Mouse (Mus musculus): ENCODE results near the gene Atp8a2. TPM values are rescaled to one million over a fixed set of nuclear protein-coding genes. Genes with fewer than 3 reads are reported as not detected.
"Not testable (repeated sequence)": the region's sequence is repeated elsewhere in the genome, so short reads cannot be mapped to it uniquely, and the experiment has no call there.

Atp8a2 gene
- total RNA-seq, 1 experiment: 0.62 TPM

GRCm38 (mm10) chr14:59616802-59617201 is 580.2 kb downstream of the Atp8a2 start:
- in situ Hi-C loops (cut with MboI; ENCODE audit: low sequenced_read_pairs in 2 of 2, unreplicated experiment in 2 of 2): no loop called here
- Histone ChIP-seq H3K9me3 (ENCODE audit: control insufficient read depth, insufficient read depth, low read depth, low read length) (no peaks in the 10 kb centered on the region), H3K4me3 (ENCODE audit: insufficient read depth in 1 of 2, low read depth in 1 of 2, low read length in 2 of 2, poor library complexity in 1 of 2, severe bottlenecking in 1 of 2) (no peak overlapping the region), H3K36me3 (ENCODE audit: control insufficient read depth, insufficient read depth, low read length, poor library complexity, severe bottlenecking) (no peaks in the 10 kb centered on the region), H3K27ac (ENCODE audit: insufficient read depth, low read depth, low read length, poor library complexity, severe bottlenecking) (no peak overlapping the region), H3K9ac (ENCODE audit: insufficient read depth, low read depth, low read length, poor library complexity, severe bottlenecking) (no peak overlapping the region), H3K4me1 (ENCODE audit: control insufficient read depth in 2 of 2, insufficient read depth in 2 of 2, low read length in 2 of 2, poor library complexity in 1 of 2) (no peaks in the 10 kb centered on the region)
- TF ChIP-seq HCFC1 (IDR thresholded peaks at IDR 0.05; ENCODE audit: borderline replicate concordance, insufficient read depth, low read length): no peak
- TF ChIP-seq CHD2 (IDR thresholded peaks at IDR 0.05; ENCODE audit: low read depth, low read length): no peak
- TF ChIP-seq ZNF384 (IDR thresholded peaks at IDR 0.05; ENCODE audit: low read depth, low read length): no peak
- no peak for TF ChIP-seq ZC3H11A (IDR thresholded peaks at IDR 0.05; ENCODE audit: borderline replicate concordance, low read depth, low read length)
- no peak for TF ChIP-seq MAFK (IDR thresholded peaks at IDR 0.05; ENCODE audit: insufficient read depth, low read depth, low read length)
- DNase-seq (ENCODE audit: low read depth, low spot score): no peak

DNA sequence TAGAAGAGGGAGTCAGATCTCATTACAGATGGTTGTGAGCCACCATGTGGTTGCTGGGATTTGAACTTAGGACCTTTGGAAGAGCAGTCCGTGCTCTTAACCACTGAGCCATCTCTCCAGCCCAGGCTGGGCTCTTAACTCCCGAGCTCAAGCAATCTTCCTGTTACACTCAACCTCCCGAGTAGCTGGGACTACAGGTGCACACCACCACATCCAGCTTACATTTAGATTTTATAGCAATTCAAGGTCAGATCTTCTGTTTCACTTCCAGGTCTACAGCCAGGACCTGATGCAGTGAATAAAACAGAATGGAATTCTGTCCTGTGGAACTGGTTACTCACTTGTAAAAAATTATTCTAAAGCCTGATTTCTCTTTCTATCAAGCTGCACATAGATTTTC is 582.8 kb downstream of the Atp8a2 start:
- H3K4me3 ChIP-seq (ENCODE audit: insufficient read depth in 1 of 2, low read depth in 1 of 2, low read length in 2 of 2, poor library complexity in 1 of 2, severe bottlenecking in 1 of 2); H3K27ac ChIP-seq (ENCODE audit: insufficient read depth, low read depth, low read length, poor library complexity, severe bottlenecking); DNase-seq (ENCODE audit: low read depth, low spot score); H3K4me1 ChIP-seq (ENCODE audit: control insufficient read depth in 2 of 2, insufficient read depth in 2 of 2, low read length in 2 of 2, poor library complexity in 1 of 2); in situ Hi-C loops (cut with MboI; ENCODE audit: low sequenced_read_pairs in 2 of 2, unreplicated experiment in 2 of 2); H3K36me3 ChIP-seq (ENCODE audit: control insufficient read depth, insufficient read depth, low read length, poor library complexity, severe bottlenecking); H3K9ac ChIP-seq (ENCODE audit: insufficient read depth, low read depth, low read length, poor library complexity, severe bottlenecking); H3K9me3 ChIP-seq (ENCODE audit: control insufficient read depth, insufficient read depth, low read depth, low read length): not testable (repeated sequence)

- Histone ChIP-seq H3K27ac (ENCODE audit: insufficient read depth, low read depth, low read length, poor library complexity, severe bottlenecking) (no peak overlapping the region), H3K9me3 (ENCODE audit: control insufficient read depth, insufficient read depth, low read depth, low read length) (no peaks in the 10 kb centered on the region), H3K36me3 (ENCODE audit: control insufficient read depth, insufficient read depth, low read length, poor library complexity, severe bottlenecking) (no peaks in the 10 kb centered on the region), H3K9ac (ENCODE audit: insufficient read depth, low read depth, low read length, poor library complexity, severe bottlenecking) (no peak overlapping the region), H3K4me3 (ENCODE audit: insufficient read depth in 1 of 2, low read depth in 1 of 2, low read length in 2 of 2, poor library complexity in 1 of 2, severe bottlenecking in 1 of 2) (no peak overlapping the region), H3K4me1 (ENCODE audit: control insufficient read depth in 2 of 2, insufficient read depth in 2 of 2, low read length in 2 of 2, poor library complexity in 1 of 2) (0 out of 4 replicates have a peak, but pooled peaks cover 0 to 1% of the 10 kb centered on the region in 2 experiments)
- TF ChIP-seq ZNF384 (IDR thresholded peaks at IDR 0.05; ENCODE audit: low read depth, low read length) (peak; percentile 99), MAFK (IDR thresholded peaks at IDR 0.05; ENCODE audit: insufficient read depth, low read depth, low read length) (no peak), CHD2 (IDR thresholded peaks at IDR 0.05; ENCODE audit: low read depth, low read length) (no peak), ZC3H11A (IDR thresholded peaks at IDR 0.05; ENCODE audit: borderline replicate concordance, low read depth, low read length) (peak; percentile 67; the same call in 1 of the 2 replicates)
- in situ Hi-C loops (cut with MboI; ENCODE audit: low sequenced_read_pairs in 2 of 2, unreplicated experiment in 2 of 2): no loop called here
- no peak for DNase-seq (ENCODE audit: low read depth, low spot score)
Measured at GRCm38 (mm10) chr14:59612920-59613625, 583.9 kb downstream of the Atp8a2 start.

GRCm38 (mm10) chr14:59607021-59607420 is 590.0 kb downstream of the Atp8a2 start:
- no peak for DNase-seq (ENCODE audit: low read depth, low spot score)
- Histone ChIP-seq H3K4me1 (ENCODE audit: control insufficient read depth in 2 of 2, insufficient read depth in 2 of 2, low read length in 2 of 2, poor library complexity in 1 of 2) (0 out of 4 replicates have a peak, but pooled peaks cover 0 to 1% of the 10 kb centered on the region in 2 experiments), H3K27ac (ENCODE audit: insufficient read depth, low read depth, low read length, poor library complexity, severe bottlenecking) (no peak overlapping the region), H3K9me3 (ENCODE audit: control insufficient read depth, insufficient read depth, low read depth, low read length) (no peaks in the 10 kb centered on the region), H3K36me3 (ENCODE audit: control insufficient read depth, insufficient read depth, low read length, poor library complexity, severe bottlenecking) (no peaks in the 10 kb centered on the region), H3K9ac (ENCODE audit: insufficient read depth, low read depth, low read length, poor library complexity, severe bottlenecking) (no peak overlapping the region), H3K4me3 (ENCODE audit: insufficient read depth in 1 of 2, low read depth in 1 of 2, low read length in 2 of 2, poor library complexity in 1 of 2, severe bottlenecking in 1 of 2) (no peak overlapping the region)
- TF ChIP-seq MAFK (IDR thresholded peaks at IDR 0.05; ENCODE audit: insufficient read depth, low read depth, low read length): no peak
- no peak for TF ChIP-seq HCFC1 (IDR thresholded peaks at IDR 0.05; ENCODE audit: borderline replicate concordance, insufficient read depth, low read length)
- TF ChIP-seq CHD2 (IDR thresholded peaks at IDR 0.05; ENCODE audit: low read depth, low read length): no peak
- TF ChIP-seq ZNF384 (IDR thresholded peaks at IDR 0.05; ENCODE audit: low read depth, low read length): no peak
- no peak for TF ChIP-seq ZC3H11A (IDR thresholded peaks at IDR 0.05; ENCODE audit: borderline replicate concordance, low read depth, low read length)
- in situ Hi-C loops (cut with MboI; ENCODE audit: low sequenced_read_pairs in 2 of 2, unreplicated experiment in 2 of 2): loop anchor here (5.0 to 10.0 kb wide), 3 partner anchors 338 to 418 kb away; no protein-coding TSS in a partner anchor
